Mouse (Mus musculus) yolk sac, embryonic 10.5 days (tissue): ENCODE measurements around the gene Cntfr.

Source experiments
- DNase-seq: peaks from one replicate; pipeline ENCODE4 v3.0.0-alpha.2; 2017; ENCODE audit warnings: low spot score

Gene Cntfr

DNA sequence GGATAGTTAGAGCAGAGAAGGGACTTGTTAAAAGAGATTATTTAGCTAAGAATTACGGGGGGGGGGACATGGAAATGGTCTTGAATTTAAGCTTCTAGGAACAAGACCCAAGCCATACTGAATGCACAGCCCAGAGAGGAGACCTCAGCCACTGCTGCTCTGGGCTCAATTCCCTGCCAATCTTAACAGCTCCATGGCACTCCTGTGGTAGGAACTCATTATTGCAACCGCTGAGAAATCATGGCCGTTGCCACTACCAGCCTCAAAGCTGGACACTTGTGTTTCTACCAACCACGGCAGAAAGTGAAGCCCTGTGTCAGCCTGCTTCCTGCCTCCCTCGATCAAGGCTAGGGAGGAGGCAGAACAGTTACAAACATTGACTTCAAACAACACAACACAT lies 51.4 kb downstream of the Cntfr start:
- DNase-seq, result no peak

DNA sequence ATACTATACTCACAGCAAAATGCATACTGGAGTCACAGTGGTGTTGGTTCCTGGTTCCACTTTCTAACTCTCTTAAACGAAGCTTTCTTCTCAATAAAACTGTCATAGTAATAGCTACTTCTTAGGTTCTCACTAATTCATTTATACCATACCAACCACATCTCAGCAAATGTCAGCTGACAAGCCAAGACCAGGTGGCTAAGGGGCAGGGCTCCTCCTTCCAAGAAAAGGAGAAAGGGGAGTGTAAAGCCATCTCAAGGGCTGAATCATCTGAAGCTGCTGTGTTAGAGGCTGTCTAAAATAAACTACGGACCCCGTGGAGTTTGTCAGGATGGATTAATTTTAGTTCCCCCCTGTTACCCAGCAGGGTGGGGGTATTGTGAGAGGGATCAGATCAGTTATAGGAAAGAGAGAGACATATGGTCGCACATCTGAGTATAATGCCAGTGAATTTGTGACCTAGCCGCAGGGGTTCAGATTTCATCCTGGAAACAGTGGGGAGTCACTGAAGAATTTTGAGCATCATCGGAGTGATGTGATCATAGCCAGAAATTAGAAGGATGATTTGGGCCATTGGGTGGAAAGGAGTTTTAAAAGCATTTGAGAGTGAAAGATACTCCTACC lies 55.6 kb downstream of the Cntfr start:
- no peak for DNase-seq

DNA sequence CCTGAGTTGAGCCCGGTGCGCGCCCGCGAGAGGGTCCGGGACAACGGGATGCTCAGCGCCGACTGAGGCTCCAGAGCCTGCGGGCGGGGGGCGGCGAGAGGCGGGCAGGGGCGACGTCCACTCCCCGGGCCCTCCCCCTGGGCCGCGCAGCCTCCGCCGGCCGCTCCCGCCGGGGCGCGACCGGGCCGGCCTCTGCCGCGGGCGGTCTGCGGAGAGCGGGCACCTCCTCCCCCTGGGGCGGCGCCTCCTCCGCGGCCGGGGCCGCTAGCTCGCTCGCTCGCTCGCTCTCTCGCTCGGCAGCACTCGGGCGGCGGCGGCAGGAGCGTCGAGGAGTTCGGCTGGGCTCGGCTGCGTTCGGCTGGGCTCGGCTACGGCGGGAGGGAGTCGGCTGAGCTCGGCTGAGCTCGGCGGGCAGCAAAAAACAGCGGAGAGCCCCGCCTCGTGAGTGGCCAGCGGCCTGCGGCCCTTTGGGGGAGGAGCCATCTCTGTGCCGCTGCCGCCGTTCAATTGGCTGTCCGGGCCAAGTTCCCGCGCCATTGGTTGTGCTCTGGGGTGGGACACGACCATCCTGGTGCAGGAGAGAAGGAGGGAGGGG lies 56.9 kb downstream of the Cntfr start, which contains the start of gene Enho:
Gene Enho, minus strand, starts transcription at position 412 of the 595 bp plus-strand sequence.
- DNase-seq, result peak; percentile 94

DNA sequence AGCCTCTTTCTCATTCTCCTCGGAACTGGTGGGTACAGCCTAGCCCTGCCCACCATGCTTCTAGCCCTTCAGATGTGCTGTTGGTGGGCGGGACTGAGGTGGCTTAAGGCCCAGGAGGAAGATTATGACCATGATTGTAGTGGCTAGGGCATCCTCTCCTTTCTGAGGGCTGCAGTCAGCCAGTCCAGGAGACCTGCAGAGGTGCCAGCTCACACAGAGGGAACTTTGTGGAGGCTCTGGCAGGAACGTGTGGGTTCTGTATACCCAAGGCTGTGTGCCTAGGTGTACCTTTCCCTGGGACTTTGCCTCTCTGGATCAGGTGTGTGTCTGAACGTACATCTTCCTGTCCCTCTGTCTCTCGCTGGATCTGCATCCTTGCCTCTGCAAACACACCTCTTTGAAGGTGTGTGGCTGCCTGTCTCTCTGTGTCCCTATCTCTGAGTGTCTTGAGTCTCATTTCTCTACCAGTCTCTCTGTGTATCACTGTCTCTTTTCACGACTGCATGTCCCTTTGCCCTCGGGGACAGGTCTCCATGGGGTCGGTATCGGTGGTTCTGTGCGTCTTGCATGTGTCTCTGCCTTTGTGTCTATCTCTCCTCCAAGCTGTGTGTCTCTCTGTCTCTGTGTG lies 57.6 kb downstream of the Cntfr start:
- DNase-seq, result no peak

DNA sequence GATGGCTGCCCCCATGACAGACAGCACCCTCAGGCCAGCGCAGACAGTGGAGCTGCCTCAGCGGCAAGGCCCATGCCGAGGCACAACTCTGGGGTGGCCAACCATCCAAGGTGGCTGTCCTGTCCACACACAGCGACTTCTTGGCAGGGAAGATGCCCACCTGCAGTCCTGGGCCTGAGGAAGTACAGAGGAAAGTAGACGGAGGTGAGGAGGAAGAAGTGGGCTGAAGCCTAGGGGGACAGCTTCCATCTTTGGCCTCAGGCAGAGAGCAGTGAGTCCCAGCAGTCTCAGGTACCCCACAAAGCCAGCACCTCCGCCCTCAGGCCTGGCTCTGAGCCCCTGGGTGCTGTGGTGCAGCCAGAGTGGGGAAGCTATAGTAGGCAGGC lies 58.1 kb downstream of the Cntfr start:
- no peak for DNase-seq

DNA sequence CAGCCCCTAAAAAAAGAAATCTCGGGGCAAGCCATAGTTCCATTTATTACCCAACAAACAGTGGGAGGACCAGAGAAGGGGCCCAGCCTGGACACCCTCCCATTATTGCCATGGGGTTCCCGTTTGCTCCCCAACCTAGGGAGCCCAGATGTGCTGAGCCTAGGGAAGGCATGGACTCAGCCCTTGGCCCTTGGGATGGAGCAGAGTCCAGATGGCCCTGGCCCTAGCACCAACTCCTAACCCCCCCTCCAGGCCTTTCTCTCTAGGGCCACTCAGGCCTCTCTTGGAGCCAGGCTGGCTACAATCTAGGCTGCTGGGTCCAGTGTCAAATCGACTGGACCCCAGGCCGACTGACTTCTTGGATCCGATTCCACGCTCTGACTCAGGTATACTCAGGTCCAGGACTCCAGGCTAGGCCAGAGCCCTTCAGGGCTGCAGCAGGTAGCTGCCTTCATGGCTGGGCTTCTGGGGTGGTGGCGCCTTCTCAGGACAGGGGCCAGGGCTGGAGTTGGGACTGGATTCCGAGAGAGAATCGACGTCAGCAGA lies 58.6 kb downstream of the Cntfr start:
- DNase-seq, result no peak

DNA sequence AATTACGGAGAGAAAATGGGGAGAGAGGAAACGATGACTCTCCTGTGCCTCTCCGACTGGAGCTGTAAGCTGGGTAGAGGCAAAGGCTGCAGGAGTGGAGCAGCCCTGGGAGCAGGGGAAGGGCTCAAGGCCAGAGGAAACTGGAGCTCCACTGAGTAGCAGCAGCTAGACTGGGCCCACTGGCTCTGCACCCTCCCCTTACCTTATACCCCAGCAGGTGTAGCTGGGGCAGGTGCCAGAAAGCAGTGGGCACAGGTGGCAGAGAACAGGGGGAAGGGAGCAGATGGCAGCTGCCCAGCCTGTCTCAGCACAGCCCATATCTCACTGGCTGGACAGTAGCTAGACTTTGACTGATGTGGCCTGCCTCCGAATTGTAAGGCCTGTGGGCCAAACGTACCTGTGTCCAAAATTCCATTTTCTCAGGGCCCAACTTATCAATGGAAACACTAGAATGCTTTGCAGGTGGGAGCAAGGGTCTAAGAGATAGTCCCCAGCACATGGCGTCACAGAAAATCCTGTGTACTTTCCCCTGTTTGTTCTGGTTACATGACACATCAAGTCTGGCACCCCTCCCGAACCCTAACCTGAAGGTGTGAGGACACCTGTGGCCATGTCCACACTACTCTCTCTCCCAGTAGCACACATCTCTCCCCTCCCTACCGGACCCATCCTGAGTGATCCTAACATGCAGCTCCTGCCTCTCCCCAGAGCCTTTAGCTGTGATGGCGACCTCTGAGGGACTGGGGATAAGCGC lies 59.8 kb downstream of the Cntfr start:
- DNase-seq, result no peak

DNA sequence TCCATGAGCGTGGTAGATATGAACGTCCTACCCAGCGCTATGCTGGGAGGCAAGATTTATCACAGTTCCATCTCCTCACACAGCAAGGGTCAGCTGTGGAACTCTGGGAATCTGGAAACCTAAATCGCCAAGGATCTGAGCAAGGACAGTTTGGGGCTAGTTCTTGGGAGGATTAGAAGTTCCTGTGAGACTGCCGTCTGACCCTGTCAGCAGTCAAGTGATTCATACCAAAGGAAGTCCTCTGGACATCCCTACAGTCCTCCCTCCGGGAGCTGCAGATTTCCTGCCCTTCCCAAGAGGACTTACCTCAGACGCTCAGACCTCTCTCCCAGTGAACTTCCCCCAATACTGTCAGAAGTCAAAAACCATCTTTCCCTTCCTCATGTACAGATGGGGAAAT lies 60.5 kb downstream of the Cntfr start:
- DNase-seq, result peak; percentile 30

DNA sequence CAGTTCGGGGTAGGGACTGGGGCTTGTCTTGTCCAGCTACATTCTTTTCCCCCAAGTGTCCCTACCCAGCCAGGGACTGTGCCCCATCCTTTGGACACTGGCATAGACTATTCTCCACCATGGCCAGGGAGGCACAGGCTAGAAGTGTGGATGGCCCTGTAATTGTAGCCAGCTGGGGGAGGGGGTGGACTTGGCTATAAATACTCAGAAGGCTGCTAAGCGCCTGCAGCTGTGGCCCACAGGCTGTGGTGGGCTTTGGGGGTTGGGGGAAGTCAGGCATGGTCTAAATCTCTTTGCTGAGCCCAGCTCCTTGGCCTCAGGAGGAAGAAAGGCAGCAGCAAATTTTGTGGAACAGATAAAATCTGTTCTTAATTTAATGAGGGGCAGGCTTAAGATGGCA lies 61.0 kb downstream of the Cntfr start:
- peak; percentile 26 for DNase-seq

DNA sequence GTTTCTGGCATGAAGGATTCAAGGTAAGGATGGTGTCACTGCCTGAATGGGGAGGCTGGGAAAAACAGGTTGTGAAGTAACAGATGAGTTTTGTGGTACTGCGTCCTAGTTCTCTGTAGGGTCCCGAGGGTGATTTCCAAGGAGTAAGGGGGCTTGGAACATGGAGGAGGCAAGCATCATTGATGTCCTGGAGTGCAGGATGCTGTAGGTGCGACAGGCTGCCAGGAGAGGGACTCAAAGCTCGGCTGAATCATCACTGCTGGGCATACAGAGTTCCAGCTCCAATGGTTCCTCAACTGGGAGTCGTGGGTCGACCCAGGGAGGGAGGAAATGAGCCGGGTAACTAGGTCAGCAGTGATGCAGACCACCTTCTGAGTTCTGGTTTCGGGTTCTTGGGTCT lies 61.7 kb downstream of the Cntfr start:
- no peak for DNase-seq

DNA sequence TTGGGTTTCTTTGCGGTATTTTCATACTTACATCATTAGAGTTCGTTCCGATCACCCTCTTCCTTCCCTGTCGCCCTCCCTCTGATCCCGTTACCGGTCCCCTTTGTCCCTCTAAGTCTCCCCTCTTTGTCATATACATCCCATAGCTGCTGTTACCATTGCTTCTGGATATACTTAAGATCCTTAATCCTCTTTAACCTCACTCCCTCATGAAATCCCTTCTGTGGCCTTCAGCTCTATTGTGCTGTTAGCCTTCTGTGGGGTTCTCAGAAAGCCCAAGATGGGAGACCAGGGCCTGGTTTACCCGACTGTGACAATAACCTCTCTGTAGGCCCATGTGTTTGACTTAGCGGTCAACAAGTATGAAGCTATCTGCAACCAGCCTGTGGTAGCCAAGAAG lies 62.3 kb downstream of the Cntfr start:
- no peak for DNase-seq

DNA sequence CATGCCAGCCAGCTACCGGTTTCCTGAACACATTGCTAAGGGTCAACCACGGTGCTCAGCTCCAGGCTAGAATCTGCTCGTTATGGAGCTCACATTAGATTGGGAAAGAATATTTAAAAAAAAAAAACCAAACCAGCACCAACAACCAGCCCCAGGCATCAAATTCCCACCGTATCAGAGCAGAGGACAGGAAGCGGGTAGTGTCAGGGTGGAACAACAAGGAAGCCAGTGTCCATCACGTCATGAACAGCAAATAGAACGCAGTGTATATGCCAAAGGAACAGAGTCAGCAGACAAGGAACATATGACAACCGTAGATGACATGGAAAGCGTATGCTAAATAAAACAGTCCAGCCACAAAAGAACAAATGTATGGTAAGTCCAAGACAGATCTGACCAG lies 63.9 kb downstream of the Cntfr start:
- DNase-seq, result no peak

DNA sequence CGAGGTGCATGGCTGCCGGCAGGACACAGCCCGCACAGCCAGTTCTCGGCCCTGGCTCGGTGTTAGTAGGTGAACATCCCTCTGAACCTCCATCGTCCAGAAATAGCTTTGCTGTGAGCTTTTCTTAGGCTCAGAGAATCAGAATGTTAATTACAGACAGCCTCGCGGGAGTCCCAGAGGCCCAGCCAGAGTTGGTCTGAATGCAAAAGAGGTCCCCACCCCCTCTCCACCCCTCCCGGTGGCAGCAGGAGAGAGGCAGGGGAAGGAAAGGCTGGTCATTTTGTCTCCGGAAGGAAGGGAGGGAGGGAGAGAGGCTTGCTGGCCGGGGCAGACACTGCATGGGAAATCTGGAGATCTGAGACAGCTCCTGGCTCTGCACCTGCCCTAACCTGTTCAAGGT lies 65.5 kb downstream of the Cntfr start:
- DNase-seq, result peak; percentile 48

DNA sequence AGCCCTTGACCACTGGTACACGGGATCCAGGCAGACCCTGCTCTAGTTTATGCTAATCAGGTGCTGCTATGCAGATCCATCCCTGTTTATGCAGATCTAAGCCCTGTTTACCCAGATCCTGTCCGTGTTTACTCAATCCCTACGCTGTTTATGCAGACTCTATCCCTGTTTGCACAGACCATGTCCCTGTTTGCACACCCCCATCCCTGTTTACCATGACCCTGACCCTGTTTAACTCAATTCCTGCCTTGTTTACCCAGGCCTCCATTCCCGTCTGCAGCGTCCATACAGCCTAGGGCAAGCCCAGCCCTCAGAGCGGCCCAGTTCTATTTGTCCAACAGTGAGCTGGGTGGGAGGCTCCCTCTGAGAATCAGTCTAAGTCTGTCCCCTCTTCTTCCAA lies 66.7 kb downstream of the Cntfr start:
- DNase-seq, result peak; percentile 78

DNA sequence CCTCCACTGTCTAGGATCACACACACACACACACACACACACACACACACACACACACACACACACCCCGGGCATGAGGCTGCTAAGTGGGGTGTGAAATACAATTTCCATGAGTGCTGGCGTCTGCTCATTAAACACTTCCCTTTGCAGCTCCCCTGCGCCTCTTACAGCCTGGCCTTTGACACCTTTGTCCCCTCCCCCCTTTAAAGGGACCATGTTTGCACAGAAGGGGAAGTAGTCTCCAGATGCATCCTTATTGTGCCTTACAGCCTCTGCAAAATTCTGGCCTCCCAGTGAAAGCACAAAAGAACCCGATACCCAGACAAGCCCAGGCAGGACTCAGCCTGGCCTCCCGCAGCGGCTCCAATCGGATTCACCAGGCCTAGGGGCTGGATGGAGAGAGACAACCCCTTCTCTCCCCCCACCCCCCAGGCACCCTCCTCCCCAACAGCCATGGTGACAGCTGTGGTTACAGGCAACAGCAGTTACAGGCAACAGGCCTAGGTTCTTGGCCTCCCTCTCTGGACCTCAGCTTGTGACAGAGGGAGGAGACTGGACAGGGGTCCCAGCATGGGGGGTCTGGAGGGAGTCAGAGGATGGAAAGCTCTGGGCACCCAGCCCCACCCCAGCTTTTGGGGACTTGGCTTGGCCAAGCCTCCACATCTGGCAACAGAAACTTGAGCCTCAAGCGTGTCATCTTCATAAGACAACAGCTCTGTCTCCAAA lies 68.5 kb downstream of the Cntfr start:
- peak; percentile 62 for DNase-seq

DNA sequence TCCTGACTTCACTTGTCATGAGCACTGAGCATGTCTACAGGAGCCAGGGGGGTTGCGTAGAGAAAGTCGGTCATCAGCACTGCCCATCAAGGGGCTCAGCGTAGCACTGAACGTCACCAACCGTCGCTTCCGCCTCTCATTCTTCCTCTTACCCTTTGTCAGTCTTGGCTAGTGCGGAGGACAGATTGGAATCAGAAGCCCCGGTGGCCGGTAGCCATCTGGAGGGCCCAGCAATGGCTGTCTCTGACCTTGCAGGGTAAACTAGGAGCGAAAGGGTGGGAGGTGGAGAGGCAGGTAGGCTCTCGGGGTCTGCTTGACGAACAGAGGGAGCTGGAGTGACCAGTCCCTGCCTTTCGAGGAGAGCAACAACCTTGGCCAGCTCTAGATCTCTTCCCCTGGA lies 74.8 kb downstream of the Cntfr start:
- DNase-seq, result no peak

DNA sequence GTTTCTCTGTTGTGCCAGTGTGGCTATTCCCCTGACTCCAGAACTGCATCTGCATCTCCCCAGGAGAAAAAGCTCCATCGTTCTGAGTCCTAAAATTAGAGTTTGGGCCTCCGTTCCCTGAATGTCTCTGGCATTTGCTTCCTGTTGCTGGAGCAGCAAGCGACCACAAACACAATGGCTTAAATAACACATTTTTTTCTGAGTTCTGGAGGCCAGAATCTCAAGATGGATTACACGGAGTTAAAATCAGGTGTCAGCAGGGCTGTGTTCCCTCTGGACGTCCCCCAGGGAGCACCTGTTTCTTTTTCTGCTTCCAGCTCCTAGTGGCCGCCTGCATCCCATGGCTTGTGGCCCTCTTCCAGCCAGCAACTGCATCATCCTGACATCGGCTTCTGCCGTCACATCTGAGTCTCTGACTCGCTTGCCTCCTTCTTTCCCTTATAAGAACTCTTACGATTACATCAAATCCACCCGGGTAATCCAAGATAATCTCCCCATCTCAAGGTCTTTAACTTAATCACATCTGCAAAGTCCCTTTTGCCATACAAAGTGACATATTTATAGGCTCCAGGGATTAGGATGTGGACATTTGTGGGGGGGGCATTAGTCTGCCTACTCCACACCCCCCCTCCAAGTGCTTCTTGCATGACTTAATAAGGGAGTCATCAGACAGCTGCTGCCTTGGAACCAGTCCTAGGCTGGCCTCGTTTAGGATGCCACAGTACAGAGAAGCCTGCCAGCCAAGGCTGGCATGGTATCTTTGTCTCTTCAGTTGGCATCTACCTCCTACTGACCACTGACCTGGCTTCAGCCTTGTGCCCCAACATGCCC lies 77.8 kb downstream of the Cntfr start:
- no peak for DNase-seq

DNA sequence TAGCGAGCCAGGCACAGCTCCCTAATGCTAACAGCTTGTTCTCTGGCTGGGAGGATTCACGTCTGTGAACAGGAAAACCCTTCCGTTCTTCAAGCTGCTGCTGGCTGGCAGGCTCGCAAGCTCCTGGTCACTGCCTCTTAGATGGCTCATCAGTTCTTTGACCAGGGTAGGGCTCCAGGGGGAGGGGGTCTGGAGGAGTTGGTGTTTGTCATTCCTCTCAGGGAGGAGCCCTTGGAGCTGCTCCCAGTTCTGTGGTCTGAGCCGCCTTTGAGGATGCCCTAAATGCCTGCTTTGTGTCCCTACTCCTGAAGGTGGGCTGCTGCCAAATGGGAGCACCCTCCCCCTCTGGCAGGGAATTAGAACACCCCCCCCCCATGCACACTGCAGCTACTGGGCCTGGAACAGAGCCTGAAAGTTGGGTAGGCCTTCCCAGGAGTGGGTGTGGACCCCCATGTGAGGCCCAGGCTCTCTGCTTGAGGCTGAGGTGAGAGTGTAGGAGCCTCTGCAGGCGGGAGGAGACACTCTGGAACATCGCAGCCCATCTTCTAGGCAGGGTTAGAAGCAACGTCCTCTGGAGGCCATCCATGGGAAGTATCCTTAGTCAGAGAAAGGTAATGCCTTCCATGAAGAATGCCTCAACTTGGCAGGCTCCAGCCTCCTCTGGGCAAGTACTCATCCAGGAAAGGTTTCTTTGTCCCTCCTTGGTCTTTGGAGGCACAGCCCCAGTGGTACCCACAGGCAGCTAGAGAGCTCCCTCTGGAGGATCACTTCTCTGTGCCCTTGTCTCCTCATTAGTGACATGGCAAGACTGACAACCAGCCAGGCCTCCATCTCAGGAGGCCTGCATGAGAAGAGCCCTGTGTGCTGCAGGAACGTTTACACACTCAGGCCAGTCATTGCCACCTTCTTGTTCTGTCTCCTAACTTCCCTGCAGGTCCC lies 81.0 kb downstream of the Cntfr start:
- DNase-seq, result no peak

DNA sequence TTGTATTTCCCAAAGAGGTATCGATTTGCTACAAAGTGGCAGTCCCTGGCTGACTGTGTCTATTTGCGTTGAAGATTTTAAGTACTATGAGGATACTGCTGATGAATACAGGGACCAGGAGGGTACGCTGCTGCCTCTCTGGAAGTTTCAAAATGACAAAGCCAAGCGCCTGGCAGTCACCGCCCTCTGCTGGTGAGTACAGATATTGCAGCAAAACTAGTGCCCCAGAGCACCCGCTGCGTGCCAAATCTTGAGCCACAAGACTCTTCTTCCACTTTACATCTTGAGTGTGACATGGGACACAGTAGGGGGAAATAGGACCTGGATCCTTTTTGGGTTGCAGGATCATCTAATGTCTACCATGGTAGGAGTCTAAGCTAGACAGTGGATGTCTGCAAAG lies 82.7 kb downstream of the Cntfr start:
- peak; percentile 41 for DNase-seq

DNA sequence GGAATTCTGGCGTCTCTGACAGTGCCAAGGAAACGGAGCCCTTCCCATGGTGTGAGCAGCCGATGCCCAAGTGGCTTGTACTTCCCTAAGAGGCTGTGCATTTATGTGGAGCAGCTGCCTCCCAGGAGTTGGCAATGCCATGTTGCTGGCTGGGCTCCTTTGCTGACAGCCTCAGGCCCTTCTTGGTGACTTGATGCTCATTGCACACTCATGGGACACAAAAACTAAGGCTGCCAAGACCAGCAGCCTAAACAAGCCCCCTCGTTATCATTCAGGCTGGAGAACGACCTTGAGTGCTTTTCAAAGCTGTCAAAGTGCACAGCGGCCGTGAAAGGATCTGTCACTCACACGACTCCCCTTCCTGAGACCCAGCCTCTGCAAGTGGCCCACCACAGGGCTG lies 84.7 kb downstream of the Cntfr start:
- DNase-seq, result no peak
